Mouse (Mus musculus) kidney, adult 9 months (tissue): ENCODE results near the gene Polr3e.
A peak's percentile ranks its signal among the peaks of the same experiment; 100 is the strongest.
"Not testable (repeated sequence)": the region's sequence is repeated elsewhere in the genome, so short reads cannot be mapped to it uniquely, and the experiment has no call there.

Experiments used
- DNase-seq: peaks from one replicate; pipeline ENCODE4 v3.0.0; 2022

The Polr3e gene

GRCm38 (mm10) chr7:120911268-120911667, 6.3 kb upstream of the Polr3e start:
- not testable (repeated sequence) for DNase-seq

- DNase-seq: no peak
These were observed 4.2 kb upstream of the Polr3e start for GRCm38 (mm10) chr7:120913332-120913731.

- no peak for DNase-seq
These were observed 1.2 kb upstream of the Polr3e start for GRCm38 (mm10) chr7:120916262-120916875.

- no peak for DNase-seq
These were observed 309 bp upstream of the Polr3e start for GRCm38 (mm10) chr7:120917279-120917591.

GRCm38 (mm10) chr7:120918526-120918962, 1.0 kb downstream of the Polr3e start:
- peak; percentile 85 for DNase-seq

- no peak for DNase-seq
These were observed 15.6 kb downstream of the Polr3e start for GRCm38 (mm10) chr7:120933110-120933509.

- no peak for DNase-seq
These were observed 16.2 kb downstream of the Polr3e start for GRCm38 (mm10) chr7:120933680-120934195.

GRCm38 (mm10) chr7:120934716-120935115, 17.2 kb downstream of the Polr3e start:
- DNase-seq: peak; percentile 81

GRCm38 (mm10) chr7:120936522-120936921, 19.0 kb downstream of the Polr3e start:
- DNase-seq: no peak

GRCm38 (mm10) chr7:120938206-120938605, 20.7 kb downstream of the Polr3e start:
- DNase-seq: peak; percentile 53

- peak; percentile 92 for DNase-seq
These were observed 22.8 kb downstream of the Polr3e start for GRCm38 (mm10) chr7:120940343-120940742.

GRCm38 (mm10) chr7:120941214-120941613, 23.7 kb downstream of the Polr3e start:
- DNase-seq: no peak

- DNase-seq: peak; percentile 61
These were observed 25.0 kb downstream of the Polr3e start for GRCm38 (mm10) chr7:120942506-120942905.

GRCm38 (mm10) chr7:120943936-120944509, 26.5 kb downstream of the Polr3e start:
- DNase-seq: peak; percentile 85

- DNase-seq: not testable (repeated sequence)
These were observed 36.0 kb downstream of the Polr3e start for GRCm38 (mm10) chr7:120953591-120953990.

- DNase-seq: no peak
These were observed 42.6 kb downstream of the Polr3e start for GRCm38 (mm10) chr7:120960116-120960515.

GRCm38 (mm10) chr7:120960601-120961000, 43.1 kb downstream of the Polr3e start:
- DNase-seq: peak; percentile 44

GRCm38 (mm10) chr7:120961893-120962292, 44.3 kb downstream of the Polr3e start:
- peak; percentile 90 for DNase-seq

- DNase-seq: no peak
These were observed 45.6 kb downstream of the Polr3e start for GRCm38 (mm10) chr7:120963126-120963525.

- DNase-seq: no peak
These were observed 51.7 kb downstream of the Polr3e start for GRCm38 (mm10) chr7:120969221-120969620.

GRCm38 (mm10) chr7:120970112-120970511, 52.6 kb downstream of the Polr3e start:
- DNase-seq: no peak

- DNase-seq: peak; percentile 27
These were observed 54.9 kb downstream of the Polr3e start for GRCm38 (mm10) chr7:120972471-120972870.

- no peak for DNase-seq
These were observed 56.5 kb downstream of the Polr3e start for GRCm38 (mm10) chr7:120974001-120974400.

GRCm38 (mm10) chr7:120977063-120977462, 59.5 kb downstream of the Polr3e start:
- DNase-seq: peak; percentile 36

- DNase-seq: no peak
These were observed 62.5 kb downstream of the Polr3e start for GRCm38 (mm10) chr7:120980041-120980440.
